ENCODE assay signal across 15 mouse cellular contexts in genomic region chr6:140682829-140683228, GRCm38 (mm10). TPM values are rescaled to one million over a fixed set of nuclear protein-coding genes. Genes with fewer than 3 reads are reported as not detected.
DNase-seq lines count a peak whose midpoint lies in the region; ATAC-seq lines count a peak whose summit lies in the region.
"Had no signal": no experiment of that assay in that cellular context is flagged by ENCODE, and none has a peak within 500 bp of the region (broad histone marks: within the 10 kb centered on the region; RNA-seq: fewer than 3 reads in every experiment).

No protein-coding gene starts in this region.

- no peaks in the 10 kb centered on the region for H3K36me3 ChIP-seq in heart, embryonic 13.5 days
- no peaks in the 10 kb centered on the region for H3K36me3 ChIP-seq in midbrain, embryonic 11.5 days (ENCODE audit: control insufficient read depth, insufficient read depth, low read length)
- H3K36me3 ChIP-seq in midbrain, embryonic 10.5 days, result no peaks in the 10 kb centered on the region
- H3K36me3 ChIP-seq in limb, embryonic 15.5 days, result no peaks in the 10 kb centered on the region
- H3K36me3 ChIP-seq: liver, embryonic 13.5 days had no signal

- H3K27ac ChIP-seq in heart, embryonic 13.5 days (replicated peaks), result peak overlapping the region; percentile 21; the same call in 1 of the 2 replicates
- no peak overlapping the region for H3K27ac ChIP-seq in midbrain, embryonic 11.5 days (ENCODE audit: low read depth, low read length)
- no peak overlapping the region for H3K27ac ChIP-seq in midbrain, embryonic 10.5 days (replicated peaks)
- peak overlapping the region; percentile 33 for H3K27ac ChIP-seq in limb, embryonic 15.5 days
- H3K27ac ChIP-seq: liver, embryonic 13.5 days had no signal

- WGBS in heart, embryonic 13.5 days, result 25% methylated on average over 13 of the region's 13 CpGs
- 57% methylated on average over 13 of the region's 13 CpGs for WGBS in midbrain, embryonic 11.5 days
- WGBS in midbrain, embryonic 10.5 days, result 56% methylated on average over 13 of the region's 13 CpGs
- 27% methylated on average over 13 of the region's 13 CpGs for WGBS in limb, embryonic 15.5 days

- DNase-seq in heart, adult 18-20 months, result no peak
- no peak for DNase-seq in midbrain, embryonic 11.5 days (ENCODE audit: low spot score, missing footprints)
- DNase-seq in midbrain, embryonic 10.5 days (ENCODE audit: low spot score), result no peak
- no peak for DNase-seq in frontal cortex, postnatal 10 days (ENCODE audit: low spot score in 2 of 2)
- no peak for DNase-seq in frontal cortex, postnatal 36 days (ENCODE audit: low spot score in 2 of 2)
- DNase-seq in cerebellum, postnatal 14 days, result no peak
- DNase-seq: liver, embryonic 13.5 days had no signal

- no peak; the same call in 1 of the 2 replicates for ATAC-seq in heart, embryonic 13.5 days (ENCODE audit: extremely low read depth, insufficient number of reproducible peaks, low FRiP score, low TSS enrichment)
- ATAC-seq in midbrain, embryonic 11.5 days (ENCODE audit: low FRiP score), result peak; percentile 17; the same call in 1 of the 2 replicates
- peak; percentile 35; the same call in 1 of the 2 replicates for ATAC-seq in limb, embryonic 15.5 days (ENCODE audit: insufficient number of reproducible peaks, low FRiP score, low TSS enrichment, low read depth)
- ATAC-seq: forebrain, embryonic 16.5 days; midbrain, embryonic 16.5 days had no signal

- H3K4me3 ChIP-seq in heart, embryonic 13.5 days, result no peak overlapping the region
- no peak overlapping the region for H3K4me3 ChIP-seq in midbrain, embryonic 11.5 days (ENCODE audit: low read depth, low read length)
- H3K4me3 ChIP-seq in midbrain, embryonic 10.5 days, result no peak overlapping the region
- H3K4me3 ChIP-seq in limb, embryonic 15.5 days, result no peak overlapping the region
- H3K4me3 ChIP-seq: liver, embryonic 13.5 days had no signal

- peak overlapping the region; percentile 47; the same call in 1 of the 2 replicates for H3K9ac ChIP-seq in heart, embryonic 13.5 days
- no peak overlapping the region for H3K9ac ChIP-seq in midbrain, embryonic 11.5 days (ENCODE audit: low read length)
- H3K9ac ChIP-seq in limb, embryonic 15.5 days, result no peak overlapping the region
- H3K9ac ChIP-seq: liver, embryonic 13.5 days had no signal

- no peaks in the 10 kb centered on the region for H3K27me3 ChIP-seq in heart, embryonic 13.5 days (replicated peaks)
- H3K27me3 ChIP-seq in midbrain, embryonic 11.5 days (ENCODE audit: control insufficient read depth, insufficient read depth, low read length), result no peaks in the 10 kb centered on the region
- H3K27me3 ChIP-seq in midbrain, embryonic 10.5 days (ENCODE audit: low read depth, poor library complexity, severe bottlenecking), result peaks cover 16% of the 10 kb centered on the region; the same call in 1 of the 2 replicates
- H3K27me3 ChIP-seq in limb, embryonic 15.5 days, result no peaks in the 10 kb centered on the region
- H3K27me3 ChIP-seq: liver, embryonic 13.5 days had no signal

- H3K9me3 ChIP-seq in heart, embryonic 13.5 days, result no peaks in the 10 kb centered on the region
- H3K9me3 ChIP-seq in midbrain, embryonic 11.5 days (ENCODE audit: control insufficient read depth, low read length), result no peaks in the 10 kb centered on the region
- no peaks in the 10 kb centered on the region for H3K9me3 ChIP-seq in midbrain, embryonic 10.5 days (replicated peaks)
- no peaks in the 10 kb centered on the region for H3K9me3 ChIP-seq in limb, embryonic 15.5 days
- H3K9me3 ChIP-seq: liver, embryonic 13.5 days had no signal

- H3K4me1 ChIP-seq in heart, embryonic 13.5 days, result peaks cover 37% of the 10 kb centered on the region
- H3K4me1 ChIP-seq in midbrain, embryonic 11.5 days (ENCODE audit: control insufficient read depth, insufficient read depth, low read length), result peaks cover 10% of the 10 kb centered on the region
- H3K4me1 ChIP-seq in midbrain, embryonic 10.5 days, result peaks cover 26% of the 10 kb centered on the region
- peaks cover 42% of the 10 kb centered on the region for H3K4me1 ChIP-seq in limb, embryonic 15.5 days

- peak overlapping the region; percentile 44 for H3K4me2 ChIP-seq in heart, embryonic 13.5 days
- no peak overlapping the region for H3K4me2 ChIP-seq in midbrain, embryonic 11.5 days
- no peak overlapping the region for H3K4me2 ChIP-seq in limb, embryonic 15.5 days
- H3K4me2 ChIP-seq: liver, embryonic 13.5 days had no signal

RNA-seq across cellular contexts. Expression of gene Gm11077, which starts 46.3 kb away (rescaled TPM):
- not detected in 2 replicates for polyA plus RNA-seq in heart, embryonic 13.5 days (2015; fragmentation: Nextera tagmentation; extraction: Ambion mirVana)
- not detected for total RNA-seq in heart, adult 18-20 months (2021)
- not detected in 2 replicates for polyA plus RNA-seq in midbrain, embryonic 11.5 days (2014; fragmentation: Nextera tagmentation; extraction: Ambion mirVana)
- polyA plus RNA-seq in midbrain, embryonic 10.5 days (2016; fragmentation: Nextera tagmentation; extraction: Ambion mirVana), result not detected in 2 replicates
- polyA plus RNA-seq in limb, embryonic 15.5 days (2015; fragmentation: Nextera tagmentation; extraction: Ambion mirVana), result not detected in 2 replicates
- total RNA-seq: hematopoietic stem cell, adult 5-6 weeks; layer of hippocampus, adult 18-20 months had no signal
- polyA plus RNA-seq: brain, embryonic 14.5 days; cortical plate, adult 2 months; forebrain, embryonic 16.5 days; liver, embryonic 13.5 days; midbrain, embryonic 16.5 days had no signal

Comparison
In these comparisons a context has a peak if more than half of its experiments do, and no peak if none do; other contexts are left out.
1. H3K27ac ChIP-seq: peak in heart, embryonic 13.5 days (single experiment) and limb, embryonic 15.5 days (single experiment); none in midbrain, embryonic 11.5 days (single experiment) and midbrain, embryonic 10.5 days (single experiment).